Mouse (Mus musculus) liver, postnatal 0 days (tissue): ENCODE results near the gene Rhebl1.

ENCODE experiments used
- CTCF ChIP-seq: sonication (generic); IDR thresholded peaks from 2 replicates; pipeline ENCODE4 v1.5.1; 2016; ENCODE audit warnings: antibody characterized with exemption, low read depth
- EP300 ChIP-seq: IDR thresholded peaks from 2 replicates; pipeline ENCODE4 v1.6.1; 2016; ENCODE audit warnings: antibody characterized with exemption, low read depth, mild to moderate bottlenecking

GRCm38 (mm10) chr15:98861701-98862410, 32.5 kb downstream of the Rhebl1 start:
- TF ChIP-seq CTCF = no peak
- no peak for TF ChIP-seq EP300
